Mouse (Mus musculus) midbrain, embryonic 14.5 days (tissue): ENCODE data around the gene Olfr54. TPM values are rescaled to one million over a fixed set of nuclear protein-coding genes. Genes with fewer than 3 reads are reported as not detected.
A peak's percentile ranks its signal among the peaks of the same experiment; 100 is the strongest.
"Not testable (repeated sequence)": the region's sequence is repeated elsewhere in the genome, so short reads cannot be mapped to it uniquely, and the experiment has no call there.

Experiments
- ATAC-seq: fragments of 200-750 bp; cut with Nextera tagmentation; 2 replicates; pipeline ENCODE4 v1.8.0; 2017; ENCODE audit warnings: moderate number of reproducible peaks, moderate library complexity; ENCODE audit not compliant: low FRiP score, low TSS enrichment
- DNase-seq: peaks from one replicate; pipeline ENCODE4 v3.0.0-alpha.2; 2015
- H3K27ac ChIP-seq: fragments of 300-500 bp; sonication (generic); replicated peaks from 2 replicates; pipeline ENCODE4 v1.5.1; 2014; ENCODE audit warnings: mild to moderate bottlenecking, low read depth, low read length, moderate library complexity
- H3K27me3 ChIP-seq: fragments of 300-500 bp; sonication (generic); 2 replicates; pipeline ENCODE4 v1.6.1; 2014; ENCODE audit warnings: low read length, control low read depth, mixed read lengths; ENCODE audit not compliant: control insufficient read depth, insufficient read depth
- H3K36me3 ChIP-seq: fragments of 300-500 bp; sonication (generic); 2 replicates; pipeline ENCODE4 v1.6.1; 2014; ENCODE audit warnings: low read length, control low read depth; ENCODE audit not compliant: control insufficient read depth, insufficient read depth
- H3K4me1 ChIP-seq: fragments of 300-500 bp; sonication (generic); 2 replicates; pipeline ENCODE4 v1.6.1; 2014; ENCODE audit warnings: mild to moderate bottlenecking, antibody characterized with exemption, low read length, control low read depth; ENCODE audit not compliant: control insufficient read depth, insufficient read depth
- H3K4me2 ChIP-seq: fragments of 300-500 bp; sonication (generic); 2 replicates; pipeline ENCODE4 v1.6.1; 2014; ENCODE audit warnings: mild to moderate bottlenecking, low read length, moderate library complexity
- H3K4me3 ChIP-seq: fragments of 300-500 bp; sonication (generic); replicated peaks from 2 replicates; pipeline ENCODE4 v1.5.1; 2014; ENCODE audit warnings: low read depth, low read length
- H3K9ac ChIP-seq: fragments of 300-500 bp; sonication (generic); replicated peaks from 2 replicates; pipeline ENCODE4 v1.6.1; 2014; ENCODE audit warnings: mild to moderate bottlenecking, low read length, moderate library complexity
- H3K9me3 ChIP-seq: fragments of 300-500 bp; sonication (generic); 2 replicates; pipeline ENCODE4 v1.6.1; 2016; ENCODE audit warnings: low read length, control low read depth, mixed read lengths; ENCODE audit not compliant: control insufficient read depth
- WGBS: fragments of 180-500 bp; shearing (Covaris S2); extraction: QIAGEN DNeasy Blood & Tissue Kit; methylation state at CpG from one replicate; pipeline ENCODE4 v1.1.7; 2014; 5-methylcytosine and 5-hydroxymethylcytosine counted together
- polyA plus RNA-seq: library from polyadenylated mRNA; unstranded; fragments of >200 nt; fragmentation: Nextera tagmentation; extraction: Ambion mirVana; gene quantifications from 2 replicates; pipeline ENCODE4 v1.2.1, GENCODE M21; 2014

Gene Olfr54
- not detected in 2 replicates for polyA plus RNA-seq

DNA sequence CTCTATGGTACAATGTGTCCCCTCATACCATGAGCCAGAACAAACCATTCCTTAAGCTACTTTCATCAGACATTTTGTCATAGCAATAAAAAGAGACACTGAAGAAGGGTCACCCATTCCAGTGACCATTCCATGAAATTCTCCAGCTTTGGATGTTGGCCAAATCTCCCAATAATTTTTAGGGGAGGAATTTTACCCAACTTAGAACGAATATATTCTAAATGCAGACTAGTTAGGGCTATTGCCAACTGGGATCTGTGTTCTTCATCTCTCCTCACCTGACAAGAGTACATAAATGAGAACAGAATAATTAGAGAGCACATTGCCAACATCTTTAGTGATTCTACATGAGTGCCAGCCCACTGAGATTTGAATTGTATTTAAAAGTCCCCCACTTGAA lies at the start of gene Olfr54:
Olfr54 (plus strand) TSS at position 301 of the 400 bp plus-strand sequence.
- H3K27me3 ChIP-seq = no peaks in the 10 kb centered on the region
- ATAC-seq = no peak
- WGBS = 75% methylated on average over 1 of the region's 1 CpGs

GRCm38 (mm10) chr11:50964886-50965285 lies 49.1 kb upstream of the Olfr54 start:
- no peak for DNase-seq
- no peaks in the 10 kb centered on the region for H3K36me3 ChIP-seq
- no peak overlapping the region for H3K9ac ChIP-seq
- no peaks in the 10 kb centered on the region for H3K27me3 ChIP-seq
- H3K9me3 ChIP-seq = no peaks in the 10 kb centered on the region
- 90% methylated on average over 2 of the region's 2 CpGs for WGBS
- H3K4me2 ChIP-seq = no peak overlapping the region
- no peak overlapping the region for H3K4me3 ChIP-seq
- H3K4me1 ChIP-seq = 0 out of 2 replicates have a peak, but pooled peaks cover 3% of the 10 kb centered on the region
- no peak overlapping the region for H3K27ac ChIP-seq
- no peak for ATAC-seq

More for the DNA sequence above, at the start of gene Olfr54:
- Histone ChIP-seq H3K4me1 (no peaks in the 10 kb centered on the region), H3K4me3 (no peak within 1 kb of the TSS), H3K36me3 (no peaks in the 10 kb centered on the region), H3K4me2 (no peak within 1 kb of the TSS), H3K9ac (no peak within 1 kb of the TSS), H3K9me3 (no peaks in the 10 kb centered on the region), H3K27ac (no peak within 1 kb of the TSS)
- DNase-seq = no peak

DNA sequence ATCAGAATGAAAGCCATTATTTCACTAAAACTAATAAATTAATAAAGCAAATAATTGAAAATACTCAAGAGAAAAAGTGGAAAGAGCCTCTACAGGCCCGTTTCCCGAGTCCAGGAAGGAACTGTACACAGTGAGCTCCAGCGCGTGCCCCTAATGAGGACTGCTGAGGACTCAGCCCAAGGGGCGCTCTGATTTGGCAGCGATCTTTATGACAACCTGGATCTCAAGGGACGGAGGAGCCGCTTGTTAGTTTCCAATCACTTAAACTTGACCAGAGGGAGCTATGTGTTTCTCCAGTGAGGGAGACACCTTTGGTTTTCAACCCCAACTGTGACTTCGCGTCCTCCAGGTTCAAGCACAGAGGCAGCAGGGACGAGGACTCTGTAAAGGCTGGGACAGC lies 47.8 kb upstream of the Olfr54 start, which contains the start of gene Olfr1378:
Olfr1378 (plus strand) TSS at position 301 of the 400 bp plus-strand sequence.
- H3K36me3 ChIP-seq = no peaks in the 10 kb centered on the region
- H3K9me3 ChIP-seq = no peaks in the 10 kb centered on the region
- DNase-seq (no peak), ATAC-seq (no peak)
- no peaks in the 10 kb centered on the region for H3K27me3 ChIP-seq
- H3K27ac ChIP-seq = no peak within 1 kb of the TSS
- no peak within 1 kb of the TSS for H3K9ac ChIP-seq
- WGBS = 77% methylated on average over 11 of the region's 11 CpGs
- 0 out of 2 replicates have a peak, but pooled peaks cover 3% of the 10 kb centered on the region for H3K4me1 ChIP-seq
- H3K4me2 ChIP-seq = no peak within 1 kb of the TSS
- no peak within 1 kb of the TSS for H3K4me3 ChIP-seq

- DNase-seq (no peak), ATAC-seq (no peak)
- WGBS = 63% methylated on average over 4 of the region's 4 CpGs
- no peaks in the 10 kb centered on the region for H3K9me3 ChIP-seq
- no peaks in the 10 kb centered on the region for H3K36me3 ChIP-seq
- no peak overlapping the region for H3K4me2 ChIP-seq
- H3K27ac ChIP-seq = no peak overlapping the region
- H3K4me1 ChIP-seq = no peaks in the 10 kb centered on the region
- no peaks in the 10 kb centered on the region for H3K27me3 ChIP-seq
- H3K4me3 ChIP-seq = no peak overlapping the region
- no peak overlapping the region for H3K9ac ChIP-seq
These were observed 36.8 kb upstream of the Olfr54 start for GRCm38 (mm10) chr11:50977216-50977615.

DNA sequence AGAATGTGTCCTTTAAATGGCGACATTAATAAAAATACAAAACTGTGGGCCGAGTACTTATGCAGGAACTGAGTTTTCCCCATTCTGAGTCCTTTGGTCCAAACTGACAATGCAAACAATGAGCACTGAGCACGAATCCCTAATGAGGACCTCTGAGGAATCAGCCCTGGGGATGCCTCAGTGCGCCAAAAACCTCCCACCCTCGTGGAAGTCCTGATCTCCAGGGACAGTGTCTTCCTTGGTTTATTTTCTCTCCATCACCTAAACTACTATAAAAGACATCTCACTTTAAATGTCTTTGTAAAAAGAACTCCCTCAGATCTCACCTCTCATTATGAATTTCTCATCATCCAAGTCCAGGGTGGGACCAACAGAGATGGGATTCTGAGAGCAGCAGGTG lies 32.4 kb upstream of the Olfr54 start, which contains the start of gene Olfr1377:
Olfr1377 (plus strand) TSS at position 301 of the 400 bp plus-strand sequence.
- Histone ChIP-seq H3K27ac (no peak within 1 kb of the TSS), H3K36me3 (no peaks in the 10 kb centered on the region), H3K27me3 (no peaks in the 10 kb centered on the region), H3K4me2 (no peak within 1 kb of the TSS), H3K4me1 (no peaks in the 10 kb centered on the region), H3K9me3 (no peaks in the 10 kb centered on the region), H3K4me3 (no peak within 1 kb of the TSS), H3K9ac (no peak within 1 kb of the TSS)
- WGBS = 57% methylated on average over 5 of the region's 5 CpGs
- ATAC-seq (no peak), DNase-seq (no peak)

DNA sequence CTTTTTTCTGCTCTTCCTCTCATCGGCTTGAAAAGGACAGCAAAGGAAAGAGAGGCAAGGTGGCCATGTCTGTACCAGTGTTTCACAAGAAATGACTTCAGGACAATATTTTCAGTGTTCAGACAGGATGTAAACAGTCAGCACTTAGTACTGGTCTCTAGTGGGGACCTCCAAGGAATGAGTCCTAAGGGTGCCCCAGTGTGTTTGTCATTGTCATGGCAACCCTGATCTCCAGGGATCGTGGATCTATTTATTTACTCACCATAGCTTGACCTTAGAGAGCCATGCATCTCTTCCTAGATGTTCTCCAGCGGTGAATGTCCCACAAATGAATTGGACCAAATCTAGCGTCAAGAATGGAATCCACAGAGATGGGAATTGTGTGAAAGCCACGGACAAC lies 10.7 kb upstream of the Olfr54 start, which contains the start of gene Olfr51:
Olfr51 (plus strand) TSS at position 301 of the 400 bp plus-strand sequence.
- H3K4me3 ChIP-seq = no peak within 1 kb of the TSS

DNA sequence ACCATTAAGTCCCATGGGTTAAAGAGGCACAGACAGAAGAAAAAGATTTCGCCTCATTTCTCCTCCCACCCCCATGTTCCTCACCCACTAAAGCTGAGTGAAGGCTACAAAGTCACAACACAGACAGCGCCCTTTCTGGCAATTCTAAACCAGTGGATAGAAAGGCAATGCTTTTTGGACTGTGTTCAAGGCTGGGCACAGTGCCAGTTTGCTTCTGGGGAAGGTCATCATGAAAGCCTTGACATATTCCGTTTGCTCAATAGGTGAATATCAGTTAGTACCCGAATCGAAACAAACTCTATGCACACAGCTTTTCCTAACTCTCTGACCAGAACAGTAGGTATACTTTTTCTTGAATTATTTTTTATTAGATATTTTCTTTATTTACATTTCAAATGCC lies 2.2 kb upstream of the Olfr54 start:
- WGBS = 74% methylated on average over 5 of the region's 5 CpGs
- no peaks in the 10 kb centered on the region for H3K9me3 ChIP-seq
- DNase-seq = peak; percentile 18

More for the DNA sequence above, 10.7 kb upstream of the Olfr54 start, which contains the start of gene Olfr51:
- H3K27me3 ChIP-seq = no peaks in the 10 kb centered on the region
- H3K4me2 ChIP-seq = no peak within 1 kb of the TSS
- peaks cover 3% of the 10 kb centered on the region; the same call in 1 of the 2 replicates for H3K9me3 ChIP-seq
- no peaks in the 10 kb centered on the region for H3K4me1 ChIP-seq
- no peak within 1 kb of the TSS for H3K9ac ChIP-seq
- no peak for DNase-seq
- H3K27ac ChIP-seq = no peak within 1 kb of the TSS
- 87% methylated on average over 5 of the region's 5 CpGs for WGBS
- no peaks in the 10 kb centered on the region for H3K36me3 ChIP-seq
- no peak for ATAC-seq

GRCm38 (mm10) chr11:51016341-51016740 lies 2.3 kb downstream of the Olfr54 start:
- 55% methylated on average over 2 of the region's 2 CpGs for WGBS
- no peaks in the 10 kb centered on the region for H3K36me3 ChIP-seq
- H3K27me3 ChIP-seq = no peaks in the 10 kb centered on the region
- DNase-seq = no peak
- no peak overlapping the region for H3K27ac ChIP-seq
- no peaks in the 10 kb centered on the region for H3K4me1 ChIP-seq
- H3K4me2 ChIP-seq = no peak overlapping the region
- no peaks in the 10 kb centered on the region for H3K9me3 ChIP-seq
- H3K9ac ChIP-seq = no peak overlapping the region
- no peak for ATAC-seq
- no peak overlapping the region for H3K4me3 ChIP-seq

More for the DNA sequence above, 2.2 kb upstream of the Olfr54 start:
- ATAC-seq = no peak
- Histone ChIP-seq H3K4me1 (no peaks in the 10 kb centered on the region), H3K9ac (no peak overlapping the region), H3K27ac (no peak overlapping the region), H3K36me3 (no peaks in the 10 kb centered on the region), H3K4me3 (no peak overlapping the region), H3K4me2 (no peak overlapping the region), H3K27me3 (no peaks in the 10 kb centered on the region)

DNA sequence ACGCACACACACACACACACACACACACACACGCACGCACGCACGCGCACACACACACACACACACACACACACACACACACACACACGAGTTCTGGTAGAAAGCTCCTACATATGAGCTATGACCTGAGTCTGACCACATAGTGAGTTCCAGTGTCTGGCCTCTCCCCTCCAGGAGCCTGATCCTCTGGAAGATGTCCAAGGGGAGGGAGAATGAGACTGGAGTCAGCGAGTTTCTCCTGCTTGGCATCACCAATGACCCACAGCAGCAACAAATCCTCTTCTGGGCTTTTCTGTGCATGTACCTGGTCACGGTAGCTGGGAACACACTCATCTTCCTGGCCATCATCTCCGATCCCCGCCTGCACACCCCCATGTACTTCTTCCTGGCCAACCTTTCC lies 12.8 kb downstream of the Olfr54 start:
- not testable (repeated sequence) for ATAC-seq, H3K36me3 ChIP-seq, H3K4me3 ChIP-seq, H3K9me3 ChIP-seq, DNase-seq, H3K9ac ChIP-seq, H3K4me2 ChIP-seq, H3K4me1 ChIP-seq, H3K27ac ChIP-seq, H3K27me3 ChIP-seq
- 86% methylated on average over 11 of the region's 11 CpGs for WGBS
